Mouse (Mus musculus) forebrain, embryonic 11.5 days (tissue): ENCODE measurements around the gene Gm49601. TPM values are rescaled to one million over a fixed set of nuclear protein-coding genes. Genes with fewer than 3 reads are reported as not detected.

Experiments
- ATAC-seq: fragments of 200-750 bp; cut with Nextera tagmentation; replicated peaks from 2 replicates; pipeline ENCODE4 v1.8.0; 2017; ENCODE audit warnings: moderate TSS enrichment; ENCODE audit not compliant: low FRiP score
- DNase-seq: peaks from one replicate; pipeline ENCODE4 v3.0.0-alpha.2; 2017; ENCODE audit warnings: low spot score
- H3K27ac ChIP-seq: fragments of 300-500 bp; sonication (generic); 2 replicates; pipeline ENCODE4 v1.5.1; 2014; ENCODE audit warnings: low read depth, low read length
- H3K27me3 ChIP-seq: fragments of 300-500 bp; sonication (generic); 2 replicates; pipeline ENCODE4 v1.6.1; 2014; ENCODE audit warnings: mild to moderate bottlenecking, low read length, mixed read lengths; ENCODE audit not compliant: control insufficient read depth, insufficient read depth
- H3K36me3 ChIP-seq: fragments of 300-500 bp; sonication (generic); 2 replicates; pipeline ENCODE4 v1.6.1; 2014; ENCODE audit warnings: mild to moderate bottlenecking, low read length, moderate library complexity, mixed read lengths; ENCODE audit not compliant: control insufficient read depth, insufficient read depth
- H3K4me1 ChIP-seq: fragments of 300-500 bp; sonication (generic); replicated peaks from 2 replicates; pipeline ENCODE4 v1.6.1; 2014; ENCODE audit warnings: low read length, mixed read lengths; ENCODE audit not compliant: control insufficient read depth, insufficient read depth
- H3K4me2 ChIP-seq: fragments of 300-500 bp; sonication (generic); 2 replicates; pipeline ENCODE4 v1.6.1; 2014; ENCODE audit warnings: low read depth, mild to moderate bottlenecking, low read length, moderate library complexity, mixed read lengths; ENCODE audit not compliant: severe bottlenecking
- H3K4me3 ChIP-seq: fragments of 300-500 bp; sonication (generic); 2 replicates; pipeline ENCODE4 v1.5.1; 2014; ENCODE audit warnings: low read depth, low read length
- H3K9ac ChIP-seq: fragments of 300-500 bp; sonication (generic); 2 replicates; pipeline ENCODE4 v1.6.1; 2014; ENCODE audit warnings: low read length
- H3K9me3 ChIP-seq: fragments of 300-500 bp; sonication (generic); 2 replicates; pipeline ENCODE4 v1.6.1; 2016; ENCODE audit warnings: low read length, mixed read lengths; ENCODE audit not compliant: control insufficient read depth
- WGBS: fragments of 180-500 bp; shearing (Covaris S2); extraction: QIAGEN DNeasy Blood & Tissue Kit; methylation state at CpG from one replicate; pipeline ENCODE4 v1.1.7; 2014; 5-methylcytosine and 5-hydroxymethylcytosine counted together
- polyA plus RNA-seq: library from polyadenylated mRNA; unstranded; fragments of >200 nt; fragmentation: Nextera tagmentation; extraction: Ambion mirVana; gene quantifications from 2 replicates; pipeline ENCODE4 v1.2.1, GENCODE M21; 2014

Gene Gm49601
- polyA plus RNA-seq, 1 experiment from 2014 or later, result 2.8 TPM

DNA sequence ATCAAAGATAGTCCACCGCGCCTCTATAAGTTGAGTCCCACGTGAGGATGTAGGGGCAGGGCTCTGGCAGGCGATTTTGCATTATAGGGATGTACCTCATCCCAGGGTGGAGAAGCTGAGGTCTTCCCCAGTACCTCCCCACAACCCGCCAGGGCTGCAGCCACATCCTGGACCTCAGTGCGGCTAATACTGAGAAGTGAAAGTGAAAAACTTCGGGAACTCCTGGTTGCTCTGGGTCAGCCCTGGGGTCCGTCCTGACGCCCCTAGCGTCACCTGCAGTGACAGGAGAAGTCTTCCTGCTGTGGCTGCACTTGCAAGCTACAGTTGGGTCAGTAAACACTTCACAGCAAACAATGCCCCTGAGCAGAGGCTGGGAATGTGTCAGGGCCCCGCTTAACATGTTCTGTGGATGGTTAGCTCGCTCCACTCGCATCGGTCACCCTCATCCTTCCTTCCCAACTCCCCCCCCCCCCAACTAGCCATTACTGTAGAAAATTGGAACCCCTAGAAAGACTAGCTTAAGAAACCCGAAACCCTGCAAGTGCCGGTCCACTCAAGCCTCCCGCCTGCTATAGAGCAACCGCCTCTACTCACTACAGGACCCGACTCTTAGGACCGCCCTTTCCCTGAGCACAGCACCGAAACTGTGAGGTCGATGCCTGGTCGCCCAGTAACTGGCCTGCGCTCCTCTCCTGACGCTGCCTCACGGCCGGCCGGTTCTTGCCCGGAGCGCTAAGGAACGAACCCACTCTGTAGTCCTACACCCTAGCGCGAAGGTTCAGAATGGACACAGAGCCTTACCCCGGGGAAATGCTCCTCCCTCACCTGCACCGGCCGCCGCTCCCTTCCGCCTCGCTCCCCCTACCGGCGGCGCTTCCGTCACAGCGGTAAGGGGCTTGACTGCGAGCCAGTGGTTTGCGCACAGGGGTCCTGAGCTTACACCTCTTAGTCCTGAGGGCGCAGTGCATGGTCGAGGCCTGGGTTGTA is 36.1 kb downstream of the Gm49601 start, which contains the start of gene Tbx1:
Gene Tbx1 (minus strand): TSS at position 868 of the 987 bp plus-strand sequence.
- Histone ChIP-seq H3K4me2 (peak within 1 kb of the TSS; percentile 46), H3K4me1 (peaks cover 22% of the 10 kb centered on the region), H3K4me3 (peak within 1 kb of the TSS; percentile 22; the same call in 1 of the 2 replicates), H3K27ac (no peak within 1 kb of the TSS), H3K9ac (no peak within 1 kb of the TSS), H3K9me3 (no peaks in the 10 kb centered on the region), H3K36me3 (no peaks in the 10 kb centered on the region), H3K27me3 (peaks cover 79% of the 10 kb centered on the region)
- ATAC-seq, result no peak
- DNase-seq, result peak; percentile 74
- WGBS, result under 1% methylated on average over 48 of the region's 48 CpGs

DNA sequence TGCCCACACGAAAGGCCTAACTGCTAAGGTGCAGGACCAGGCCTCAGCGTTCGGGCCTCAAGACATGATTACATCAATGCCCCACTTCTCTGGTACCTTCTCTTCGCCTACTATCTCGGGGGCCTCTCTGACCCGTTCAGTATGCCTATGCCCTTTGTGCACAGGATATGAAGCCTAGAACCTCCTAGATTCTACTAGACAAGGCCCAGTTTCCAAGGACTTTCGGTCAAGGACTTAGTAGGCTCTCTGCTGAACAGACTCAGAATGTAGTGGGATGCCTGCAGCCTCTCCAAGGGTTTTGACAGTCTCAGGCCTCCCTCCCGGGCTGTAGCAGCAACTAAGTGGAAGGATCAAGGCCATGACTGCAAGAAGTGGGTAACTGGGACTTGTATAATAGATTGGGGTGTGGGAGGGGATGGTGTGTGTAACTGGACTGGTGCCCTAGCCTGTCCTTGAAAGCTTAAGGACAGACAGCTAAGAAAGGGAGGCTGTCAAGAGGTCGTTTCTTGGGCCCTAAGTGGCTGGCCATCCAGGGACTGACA is 37.1 kb downstream of the Gm49601 start:
- Histone ChIP-seq H3K9me3 (no peaks in the 10 kb centered on the region), H3K27ac (no peak overlapping the region), H3K4me3 (no peak overlapping the region), H3K4me1 (peaks cover 22% of the 10 kb centered on the region), H3K27me3 (peaks cover 88% of the 10 kb centered on the region), H3K4me2 (no peak overlapping the region), H3K36me3 (no peaks in the 10 kb centered on the region), H3K9ac (no peak overlapping the region)
- DNase-seq (no peak), ATAC-seq (no peak)
- WGBS, result 8% methylated on average over 9 of the region's 9 CpGs

DNA sequence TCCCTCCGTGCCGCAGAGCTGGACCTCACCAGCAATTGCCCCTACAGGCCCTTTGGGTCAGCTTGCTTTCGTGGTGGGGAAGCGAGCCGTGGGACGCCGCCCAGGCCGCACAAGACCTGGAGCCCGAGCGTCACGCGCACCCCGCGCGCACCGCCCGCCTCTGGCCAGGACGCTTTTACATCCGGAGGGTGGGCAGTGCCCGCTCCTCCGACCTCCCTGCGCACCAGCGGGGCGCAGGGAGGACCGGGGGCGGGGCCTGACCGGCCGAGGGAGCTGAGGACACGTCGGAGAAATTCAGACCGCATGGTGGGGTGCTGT is 37.5 kb downstream of the Gm49601 start:
- Histone ChIP-seq H3K9me3 (no peaks in the 10 kb centered on the region), H3K27ac (no peak overlapping the region), H3K36me3 (no peaks in the 10 kb centered on the region), H3K4me3 (0 out of 2 replicates have a peak overlapping the region, but pooled peaks have one; percentile 22), H3K4me2 (no peak overlapping the region), H3K27me3 (peaks cover 93% of the 10 kb centered on the region), H3K4me1 (peaks cover 22% of the 10 kb centered on the region), H3K9ac (no peak overlapping the region)
- DNase-seq (no peak), ATAC-seq (no peak)
- 3% methylated on average over 25 of the region's 31 CpGs for WGBS

DNA sequence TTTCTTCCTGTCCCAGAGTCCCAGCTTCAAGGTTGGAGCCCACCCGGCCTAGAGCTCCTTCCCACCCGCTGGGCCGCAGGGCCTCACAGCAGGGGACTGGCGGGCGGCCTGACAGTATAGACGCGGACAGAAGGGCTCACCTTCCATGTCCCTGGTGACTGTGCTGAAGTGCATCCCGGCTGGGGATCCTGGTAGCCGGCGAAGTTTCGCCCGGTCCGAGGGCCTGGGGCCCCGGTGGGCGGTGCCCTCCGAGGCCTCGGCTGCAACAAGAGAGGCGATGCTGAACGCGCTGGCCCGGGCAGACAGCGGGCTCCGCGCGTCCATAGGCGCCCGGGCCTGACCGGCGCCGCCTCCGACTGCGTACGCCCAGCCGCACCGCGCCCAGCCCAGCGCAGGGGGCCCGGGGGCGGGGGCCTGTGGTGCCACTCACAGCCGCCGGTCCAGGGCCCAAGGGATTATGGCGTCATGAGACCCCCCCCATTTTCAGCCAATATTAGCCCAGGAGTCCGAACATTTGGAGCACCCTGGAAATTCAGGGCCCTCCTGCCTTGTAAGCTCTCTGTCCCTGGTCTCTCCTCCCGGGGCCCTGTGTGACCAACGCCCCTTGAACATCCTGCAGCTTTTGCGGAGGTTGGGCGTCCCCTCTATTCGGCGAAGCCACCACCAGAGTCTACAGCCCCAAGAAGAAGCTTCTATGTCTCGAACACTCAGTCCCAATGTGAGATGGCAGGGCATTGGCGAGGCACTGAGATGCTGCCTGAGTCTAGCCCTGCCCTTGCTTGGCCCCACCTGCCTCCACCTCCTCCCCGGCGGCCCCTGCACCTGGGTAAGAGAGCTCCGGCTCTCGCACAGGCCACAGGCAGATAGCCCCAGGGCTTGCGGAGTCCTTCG is 38.1 kb downstream of the Gm49601 start:
- Histone ChIP-seq H3K4me2 (peak overlapping the region; percentile 35), H3K9ac (no peak overlapping the region), H3K36me3 (no peaks in the 10 kb centered on the region), H3K27me3 (peaks cover 94% of the 10 kb centered on the region), H3K27ac (no peak overlapping the region), H3K4me3 (peak overlapping the region; percentile 22), H3K9me3 (no peaks in the 10 kb centered on the region), H3K4me1 (peaks cover 22% of the 10 kb centered on the region)
- ATAC-seq, result peak; percentile 23; the same call in 1 of the 2 replicates
- WGBS, result 1% methylated on average over 57 of the region's 57 CpGs
- DNase-seq, result peak; percentile 69

DNA sequence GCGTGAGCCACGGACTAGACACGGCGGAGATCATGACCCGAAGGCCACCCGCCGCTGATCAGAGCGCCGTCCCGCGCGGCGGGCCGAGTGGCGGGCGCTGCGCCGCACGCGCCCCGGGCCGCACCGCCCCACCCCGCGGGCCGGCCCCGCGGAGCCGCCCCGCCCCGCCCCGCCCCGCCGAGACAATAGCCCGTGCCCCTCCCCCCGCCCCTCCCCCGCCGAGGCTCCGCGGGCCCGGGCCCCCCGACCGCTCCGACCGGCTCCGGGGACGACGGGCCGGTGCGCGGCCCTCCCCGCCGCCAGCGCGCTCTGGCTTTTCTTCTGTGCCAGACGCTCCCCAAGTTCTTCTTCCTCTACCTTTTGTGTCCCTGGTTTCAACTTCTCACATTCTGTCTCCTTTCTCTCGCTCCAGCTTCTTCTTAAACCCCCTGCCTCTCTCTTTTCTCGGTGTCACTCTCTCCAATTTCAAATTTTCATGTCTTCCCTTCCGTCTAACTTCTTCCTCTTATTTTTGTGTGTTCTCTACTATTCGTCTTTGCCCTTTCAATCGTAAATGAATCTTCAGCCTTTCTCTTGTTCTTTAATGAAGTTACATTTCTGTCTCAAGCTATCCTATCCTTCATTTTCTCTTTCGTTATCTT is 39.2 kb downstream of the Gm49601 start:
- WGBS, result 1% methylated on average over 17 of the region's 62 CpGs
- H3K4me1 ChIP-seq, result peaks cover 26% of the 10 kb centered on the region

DNA sequence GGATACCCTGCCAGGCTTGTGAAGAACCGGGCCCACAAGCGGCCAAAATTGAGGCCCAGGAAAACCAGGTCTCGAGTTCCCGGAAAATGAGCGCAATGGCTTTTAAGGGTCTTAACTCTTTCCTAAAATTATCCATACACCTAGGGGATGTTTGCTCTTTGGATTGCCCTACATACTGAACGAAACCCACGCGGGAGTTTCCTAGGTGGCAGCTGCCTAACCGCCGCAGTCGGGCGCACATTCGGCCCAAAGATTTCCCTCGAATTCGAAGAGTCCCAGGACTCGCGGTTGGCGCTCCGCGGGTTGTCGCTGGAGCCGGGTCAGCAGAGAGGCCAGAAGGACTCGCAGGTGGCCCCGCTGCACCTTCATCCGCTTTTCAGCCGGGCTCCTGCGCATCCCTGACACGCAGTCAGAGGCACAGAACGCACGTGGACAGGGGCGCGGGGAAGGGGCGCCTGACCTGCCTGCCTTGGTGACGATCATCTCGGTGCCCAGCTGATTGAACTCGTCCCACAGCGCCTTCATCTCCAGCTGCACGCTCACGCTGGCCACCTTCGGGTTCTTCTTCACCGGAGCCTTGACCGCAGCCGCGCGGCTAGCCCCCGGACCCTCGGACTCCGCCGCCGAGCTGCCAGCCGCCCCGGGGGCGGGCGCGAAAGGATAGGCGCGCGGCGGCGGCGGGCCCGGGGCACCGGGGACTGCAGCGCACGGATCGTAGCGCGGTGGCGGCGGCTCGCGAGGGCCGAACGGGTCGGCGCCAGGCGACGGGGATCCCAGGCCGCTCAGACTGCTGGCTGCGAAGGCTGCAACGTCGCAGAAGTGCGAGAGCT is 39.9 kb downstream of the Gm49601 start:
- no peak overlapping the region for H3K27ac ChIP-seq
- ATAC-seq (no peak), DNase-seq (peak; percentile 71)
- H3K27me3 ChIP-seq, result peaks cover 98% of the 10 kb centered on the region
- no peaks in the 10 kb centered on the region for H3K9me3 ChIP-seq
- H3K36me3 ChIP-seq, result no peaks in the 10 kb centered on the region
- H3K4me3 ChIP-seq, result peak overlapping the region; percentile 33
- under 1% methylated on average over 83 of the region's 83 CpGs for WGBS
- H3K9ac ChIP-seq, result peak overlapping the region; percentile 3; the same call in 1 of the 2 replicates
- H3K4me2 ChIP-seq, result peak overlapping the region; percentile 55
- peaks cover 26% of the 10 kb centered on the region for H3K4me1 ChIP-seq

More for the DNA sequence above, 39.2 kb downstream of the Gm49601 start:
- Histone ChIP-seq H3K4me3 (peak overlapping the region; percentile 33), H3K27ac (no peak overlapping the region), H3K4me2 (peak overlapping the region; percentile 55), H3K9me3 (no peaks in the 10 kb centered on the region), H3K9ac (peak overlapping the region; percentile 3; the same call in 1 of the 2 replicates), H3K36me3 (no peaks in the 10 kb centered on the region), H3K27me3 (peaks cover 98% of the 10 kb centered on the region)
- ATAC-seq (no peak), DNase-seq (no peak)

DNA sequence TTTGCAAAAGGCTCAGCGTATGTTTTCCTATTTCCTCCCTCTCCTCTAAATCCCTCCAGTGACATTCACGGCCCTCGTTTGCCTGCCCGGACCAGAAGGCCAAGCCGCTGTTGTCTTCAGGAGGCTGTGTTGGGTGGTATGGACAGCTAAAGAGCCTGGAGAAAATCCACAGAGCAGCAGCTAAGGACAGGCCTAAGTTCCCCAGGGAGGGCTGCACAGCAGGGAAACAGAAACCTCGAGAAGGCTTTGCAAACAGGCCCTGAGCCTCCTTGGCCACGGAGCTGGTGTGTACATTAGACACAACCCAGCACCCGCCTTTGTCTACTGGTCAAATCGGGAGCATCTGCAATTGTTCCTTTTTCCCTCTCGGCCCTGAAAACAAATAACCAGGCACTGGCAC is 40.6 kb downstream of the Gm49601 start:
- peaks cover 98% of the 10 kb centered on the region for H3K27me3 ChIP-seq
- H3K9ac ChIP-seq, result no peak overlapping the region
- DNase-seq (no peak), ATAC-seq (no peak)
- no peak overlapping the region for H3K27ac ChIP-seq
- no peaks in the 10 kb centered on the region for H3K9me3 ChIP-seq
- H3K36me3 ChIP-seq, result no peaks in the 10 kb centered on the region
- H3K4me3 ChIP-seq, result peak overlapping the region; percentile 33
- WGBS, result 3% methylated on average over 10 of the region's 10 CpGs
- H3K4me1 ChIP-seq, result peaks cover 26% of the 10 kb centered on the region
- no peak overlapping the region for H3K4me2 ChIP-seq
